7 mouse cellular contexts compared by ENCODE assay signal in the genomic region with DNA sequence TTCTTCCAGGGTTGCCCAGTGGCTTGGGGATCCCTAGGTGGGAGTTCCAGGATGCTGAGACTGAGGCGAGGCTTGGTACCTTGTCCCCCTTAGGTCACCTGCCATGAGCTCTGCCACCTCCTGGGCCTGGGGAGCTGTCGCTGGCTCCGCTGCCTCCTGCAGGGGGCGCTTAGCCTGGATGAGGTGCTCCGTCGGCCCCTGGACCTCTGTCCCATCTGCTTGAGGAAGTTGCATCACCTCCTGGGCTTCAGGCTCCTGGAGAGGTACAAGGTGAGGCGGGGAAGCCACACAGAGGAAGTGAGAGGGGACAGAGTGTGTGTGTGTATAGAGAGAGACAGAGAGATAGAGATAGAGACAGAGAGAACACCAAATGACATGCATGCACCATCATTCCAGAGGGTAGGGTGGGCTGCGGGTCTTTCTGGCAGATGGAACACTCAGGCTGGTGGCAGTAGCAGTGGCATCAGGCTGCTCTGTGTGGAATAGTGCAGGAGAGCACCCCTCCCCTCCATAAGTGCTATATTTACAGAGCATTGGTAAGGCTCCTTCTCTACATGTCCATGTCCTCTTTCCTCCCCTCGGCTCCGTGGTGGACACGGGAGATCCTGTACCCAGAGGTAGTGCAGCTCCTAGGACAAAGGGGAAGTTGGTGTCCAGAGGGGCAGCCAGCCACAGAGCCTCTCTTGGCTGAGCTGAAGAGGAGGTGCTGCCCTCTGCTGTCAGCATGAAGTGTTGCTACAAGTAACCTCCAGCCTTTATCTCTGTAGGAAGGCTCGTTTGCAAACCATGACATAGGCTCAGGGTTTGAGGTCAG. TPM values are rescaled to one million over a fixed set of nuclear protein-coding genes. Genes with fewer than 3 reads are reported as not detected.
DNase-seq lines count a peak whose midpoint lies in the region; TF ChIP-seq lines count a peak whose summit lies in the region.

No protein-coding gene starts in this region.

- 0 out of 2 replicates have a peak, but pooled peaks cover 5% of the 10 kb centered on the region for H3K36me3 ChIP-seq in midbrain, embryonic 10.5 days

- no peak overlapping the region for H3K27ac ChIP-seq in cortical plate, adult 2 months (ENCODE audit: insufficient read depth, low read length)
- H3K27ac ChIP-seq in midbrain, embryonic 10.5 days (replicated peaks) = peak overlapping the region; percentile 88

- intact Hi-C loops in gastrocnemius, postnatal 14 days (cut with DNase I; ENCODE audit: low total_unique reads) = no loop called here
- intact Hi-C loops in left cerebral cortex, postnatal 36 days (cut with DNase I) = loop anchor here (5.0 kb wide), 1 partner anchor 42 kb away; a partner anchor contains a TSS

- peak; percentile 69 to 76 for DNase-seq in adrenal gland, adult 18-20 months (ENCODE audit: low spot score in 2 of 2)
- DNase-seq in gastrocnemius, postnatal 14 days = peak; percentile 76
- DNase-seq in induced T-regulatory cell, adult 2 months (ENCODE audit: low read depth) = peak; percentile 80
- peak; percentile 52 to 61 for DNase-seq in left cerebral cortex, postnatal 36 days (ENCODE audit: low spot score in 2 of 2)
- DNase-seq in midbrain, embryonic 10.5 days (ENCODE audit: low spot score) = peak; percentile 79
- peak; percentile 57 for DNase-seq in right cerebral cortex, postnatal 25 days

- H3K9me3 ChIP-seq in midbrain, embryonic 10.5 days (replicated peaks) = peaks cover 9% of the 10 kb centered on the region

- TF ChIP-seq POLR2A in cortical plate, adult 2 months (IDR thresholded peaks at IDR 0.05; ENCODE audit: extremely low read depth, insufficient read depth, low read length) = no peak

- H3K27me3 ChIP-seq in midbrain, embryonic 10.5 days (ENCODE audit: low read depth, poor library complexity, severe bottlenecking) = no peaks in the 10 kb centered on the region

- H3K4me3 ChIP-seq in cortical plate, adult 2 months (ENCODE audit: insufficient read depth, low read length) = no peak overlapping the region
- peak overlapping the region; percentile 49 for H3K4me3 ChIP-seq in midbrain, embryonic 10.5 days

- no peaks in the 10 kb centered on the region for H3K4me1 ChIP-seq in cortical plate, adult 2 months (ENCODE audit: control insufficient read depth, insufficient read depth, low read length)
- H3K4me1 ChIP-seq in midbrain, embryonic 10.5 days = peaks cover 15% of the 10 kb centered on the region

- 17% methylated on average over 12 of the region's 12 CpGs for WGBS in midbrain, embryonic 10.5 days

- TF ChIP-seq CTCF in cortical plate, adult 2 months (IDR thresholded peaks at IDR 0.05; ENCODE audit: extremely low read depth, insufficient read depth, low read length) = peak; percentile 76

RNA-seq across cellular contexts. Expression of a gene that starts 25.3 kb away (rescaled TPM):
- 1 to 10 TPM in 1 of 2 experiments, under 1 TPM in 1; 0.17 to 1.5 TPM for total RNA-seq in adrenal gland, adult 18-20 months (2021)
- 8.3 and 9.3 TPM in 2 replicates for polyA plus RNA-seq in cortical plate, adult 2 months (2012; rRNA removed)
- under 1 TPM; 0.24 to 0.43 TPM for total RNA-seq in gastrocnemius, postnatal 14 days (2021)
- total RNA-seq in left cerebral cortex, postnatal 36 days (2021) = 10 to 100 TPM; 16.6 to 24.8 TPM
- polyA plus RNA-seq in midbrain, embryonic 10.5 days (2016; fragmentation: Nextera tagmentation; extraction: Ambion mirVana) = 0.78 and 1.2 TPM in 2 replicates

RNA-seq across cellular contexts. Expression of a gene that starts 44.5 kb away (rescaled TPM):
- total RNA-seq in adrenal gland, adult 18-20 months (2021) = 10 to 100 TPM; 12.7 to 14.9 TPM
- polyA plus RNA-seq in cortical plate, adult 2 months (2012; rRNA removed) = 25.2 and 25.5 TPM in 2 replicates
- total RNA-seq in gastrocnemius, postnatal 14 days (2021) = 1 to 10 TPM; 6.7 TPM
- total RNA-seq in left cerebral cortex, postnatal 36 days (2021) = 10 to 100 TPM; 20.4 to 21.9 TPM
- polyA plus RNA-seq in midbrain, embryonic 10.5 days (2016; fragmentation: Nextera tagmentation; extraction: Ambion mirVana) = 22.3 and 24.8 TPM in 2 replicates

RNA-seq across cellular contexts. Expression of a gene that starts 47.1 kb away (rescaled TPM):
- 10 to 100 TPM; 11.4 to 14.3 TPM for total RNA-seq in adrenal gland, adult 18-20 months (2021)
- 57.9 and 60.6 TPM in 2 replicates for polyA plus RNA-seq in cortical plate, adult 2 months (2012; rRNA removed)
- total RNA-seq in gastrocnemius, postnatal 14 days (2021) = 1 to 10 TPM; 4.4 to 5.1 TPM
- 10 to 100 TPM; 44.6 to 60.1 TPM for total RNA-seq in left cerebral cortex, postnatal 36 days (2021)
- polyA plus RNA-seq in midbrain, embryonic 10.5 days (2016; fragmentation: Nextera tagmentation; extraction: Ambion mirVana) = 23.6 and 27.6 TPM in 2 replicates

Comparison
In these comparisons a context has a peak if more than half of its experiments do, and no peak if none do; other contexts are left out.
1. RNA of a gene that starts 25.3 kb away (total RNA-seq): 16.6 to 24.8 TPM in left cerebral cortex, postnatal 36 days; 0.17 to 1.5 TPM in adrenal gland, adult 18-20 months and 0.24 to 0.43 TPM in gastrocnemius, postnatal 14 days; every median in the first group is over 4 times any median in the second.
2. Peak in every context shown above with its lines, with median percentiles within 50 percentile points of each other: DNase-seq.